Mouse (Mus musculus): ENCODE measurements around the gene Vmn1r77.
"Not testable (repeated sequence)": the region's sequence is repeated elsewhere in the genome, so short reads cannot be mapped to it uniquely, and the experiment has no call there.

The Vmn1r77 gene

DNA sequence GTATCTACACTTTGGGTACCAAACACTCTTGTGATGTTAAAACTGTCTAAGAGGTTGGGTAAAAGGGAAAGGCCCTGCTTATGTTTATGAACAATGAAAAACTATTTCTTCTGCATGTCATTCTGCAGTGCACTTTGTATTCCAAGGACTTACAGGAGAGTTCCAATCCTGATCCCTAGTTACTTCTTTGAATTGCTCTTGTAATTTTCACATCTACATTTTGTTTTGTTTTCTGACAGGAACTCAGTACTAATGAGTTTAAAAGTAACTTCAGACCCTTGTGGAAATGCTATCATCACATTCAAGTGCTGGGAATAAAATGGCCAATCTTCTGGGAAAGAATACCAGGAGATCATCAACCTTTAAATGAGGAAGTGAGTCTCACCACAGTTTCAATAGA is at the start of gene Vmn1r77:
Gene Vmn1r77, plus strand, starts transcription at position 301 of the 400 bp plus-strand sequence.
- not testable (repeated sequence) for DNase-seq (ENCODE audit: low spot score in 2 of 2)

DNA sequence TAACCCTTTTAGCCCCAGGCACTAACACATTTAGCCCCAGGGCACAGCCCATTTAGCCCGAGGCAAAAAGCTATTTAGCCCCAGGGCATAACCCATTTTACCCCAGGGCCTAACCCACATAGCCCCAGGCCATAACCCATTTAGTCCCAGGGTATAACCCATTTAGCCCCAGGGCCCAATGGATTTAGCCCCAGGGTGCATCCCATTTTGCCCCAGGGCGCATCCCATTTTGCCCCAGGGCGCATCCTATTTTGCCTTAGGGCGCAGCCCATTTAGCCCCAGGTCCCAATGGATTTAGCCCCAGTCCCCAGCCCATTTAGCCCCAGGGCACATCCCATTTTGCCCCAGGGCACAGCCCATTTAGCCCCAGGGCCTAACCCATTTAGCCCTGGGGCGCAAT is 25.1 kb upstream of the Vmn1r77 start:
- DNase-seq (ENCODE audit: low spot score in 2 of 2) = not testable (repeated sequence)

- not testable (repeated sequence) for DNase-seq (ENCODE audit: low spot score in 2 of 2)
These were observed 24.2 kb upstream of the Vmn1r77 start for GRCm38 (mm10) chr7:12012392-12012791.

- DNase-seq (ENCODE audit: low spot score in 2 of 2) = no peak
These were observed 23.4 kb upstream of the Vmn1r77 start for GRCm38 (mm10) chr7:12013106-12013505.

DNA sequence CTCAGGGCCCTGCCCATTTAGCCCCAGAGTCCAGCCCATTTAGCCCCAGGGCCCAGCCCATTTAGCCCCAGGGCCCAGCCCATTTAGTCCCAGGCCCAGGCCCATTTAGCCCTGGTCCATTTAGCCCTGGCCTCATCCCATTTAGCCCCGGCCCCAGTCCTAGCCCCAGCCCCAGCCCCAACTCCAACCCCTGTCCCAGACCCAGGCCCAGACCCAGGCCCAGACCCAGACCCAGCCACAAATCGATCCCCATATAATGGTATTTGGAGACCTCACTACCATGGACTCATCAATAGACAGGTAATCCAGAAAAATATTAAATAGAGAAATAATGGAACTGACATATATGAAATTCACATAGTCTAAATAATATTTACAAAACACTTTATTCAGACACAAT is 18.7 kb upstream of the Vmn1r77 start:
- DNase-seq (ENCODE audit: low spot score in 2 of 2) = not testable (repeated sequence)

DNA sequence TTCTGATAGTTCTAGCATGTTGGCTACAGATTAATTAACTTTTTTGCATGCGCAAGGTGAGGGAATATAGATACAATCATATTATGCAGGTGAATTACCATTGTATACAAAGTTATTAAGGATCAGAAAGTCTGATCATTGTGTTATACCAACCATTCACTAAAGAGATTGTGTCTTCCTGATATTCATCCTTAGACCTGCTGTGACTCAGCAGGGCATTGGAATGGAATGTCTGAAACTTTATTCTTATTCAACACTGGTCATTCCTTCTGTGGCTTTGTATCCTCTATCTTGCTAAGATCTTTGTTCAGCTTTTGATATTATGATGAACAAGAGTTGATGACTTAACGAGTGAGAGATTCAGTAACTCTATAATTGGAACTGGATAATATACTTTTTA is 4.1 kb downstream of the Vmn1r77 start:
- no peak for DNase-seq (ENCODE audit: low spot score in 2 of 2)

Measured in natural killer cell, adult 2 months (primary cell).